Mouse (Mus musculus): ENCODE measurements around the gene Srrm4. TPM values are rescaled to one million over a fixed set of nuclear protein-coding genes. Genes with fewer than 3 reads are reported as not detected.

Srrm4 gene
- polyA plus RNA-seq, 1 experiment from 2014 or later = 0.33 TPM

- TF ChIP-seq CTCF (IDR thresholded peaks at IDR 0.05; ENCODE audit: low read depth) = no peak
- Histone ChIP-seq H3K9ac (ENCODE audit: low read depth, low read length) (no peak overlapping the region), H3K4me3 (replicated peaks; ENCODE audit: low read depth, low read length) (no peak overlapping the region), H3K4me1 (replicated peaks; ENCODE audit: insufficient read depth, low read length) (no peaks in the 10 kb centered on the region), H3K27me3 (ENCODE audit: insufficient read depth, low read length) (no peaks in the 10 kb centered on the region), H3K27ac (no peak overlapping the region), H3K4me2 (ENCODE audit: low read length) (no peak overlapping the region), H3K9me3 (replicated peaks; ENCODE audit: low read length) (no peaks in the 10 kb centered on the region), H3K36me3 (ENCODE audit: insufficient read depth, low read length) (no peaks in the 10 kb centered on the region)
- 29% methylated on average over 4 of the region's 4 CpGs for WGBS
- DNase-seq (ENCODE audit: low spot score) (peak; percentile 49), ATAC-seq (replicated peaks; ENCODE audit: low FRiP score, low read depth) (no peak)
These were observed 73.6 kb downstream of the Srrm4 start for GRCm38 (mm10) chr5:116518047-116518446.

GRCm38 (mm10) chr5:116512135-116512534 lies 79.5 kb downstream of the Srrm4 start:
- Histone ChIP-seq H3K4me1 (replicated peaks; ENCODE audit: insufficient read depth, low read length) (no peaks in the 10 kb centered on the region), H3K4me2 (ENCODE audit: low read length) (no peak overlapping the region), H3K9ac (ENCODE audit: low read depth, low read length) (no peak overlapping the region), H3K27me3 (ENCODE audit: insufficient read depth, low read length) (no peaks in the 10 kb centered on the region), H3K27ac (no peak overlapping the region), H3K4me3 (replicated peaks; ENCODE audit: low read depth, low read length) (no peak overlapping the region), H3K36me3 (ENCODE audit: insufficient read depth, low read length) (no peaks in the 10 kb centered on the region), H3K9me3 (replicated peaks; ENCODE audit: low read length) (no peaks in the 10 kb centered on the region)
- 66% methylated on average over 4 of the region's 4 CpGs for WGBS
- TF ChIP-seq CTCF (IDR thresholded peaks at IDR 0.05; ENCODE audit: low read depth) = no peak
- no peak for DNase-seq (ENCODE audit: low spot score)
- ATAC-seq (replicated peaks; ENCODE audit: low FRiP score, low read depth) = no peak

- WGBS = 76% methylated on average over 5 of the region's 5 CpGs
- H3K9ac ChIP-seq (ENCODE audit: low read depth, low read length) = no peak overlapping the region
- TF ChIP-seq CTCF (IDR thresholded peaks at IDR 0.05; ENCODE audit: low read depth) = no peak
- ATAC-seq (replicated peaks; ENCODE audit: low FRiP score, low read depth) = no peak
- no peaks in the 10 kb centered on the region for H3K9me3 ChIP-seq (replicated peaks; ENCODE audit: low read length)
- no peak overlapping the region for H3K27ac ChIP-seq
- no peaks in the 10 kb centered on the region for H3K27me3 ChIP-seq (ENCODE audit: insufficient read depth, low read length)
- no peaks in the 10 kb centered on the region for H3K4me1 ChIP-seq (replicated peaks; ENCODE audit: insufficient read depth, low read length)
- H3K4me2 ChIP-seq (ENCODE audit: low read length) = no peak overlapping the region
- DNase-seq (ENCODE audit: low spot score) = no peak
- no peaks in the 10 kb centered on the region for H3K36me3 ChIP-seq (ENCODE audit: insufficient read depth, low read length)
- no peak overlapping the region for H3K4me3 ChIP-seq (replicated peaks; ENCODE audit: low read depth, low read length)
These were observed 81.4 kb downstream of the Srrm4 start for GRCm38 (mm10) chr5:116510229-116510628.

GRCm38 (mm10) chr5:116501342-116501741 lies 90.3 kb downstream of the Srrm4 start:
- ATAC-seq (replicated peaks; ENCODE audit: low FRiP score, low read depth) = no peak
- Histone ChIP-seq H3K4me3 (replicated peaks; ENCODE audit: low read depth, low read length) (no peak overlapping the region), H3K36me3 (ENCODE audit: insufficient read depth, low read length) (no peaks in the 10 kb centered on the region), H3K4me2 (ENCODE audit: low read length) (no peak overlapping the region), H3K9me3 (replicated peaks; ENCODE audit: low read length) (no peaks in the 10 kb centered on the region), H3K9ac (ENCODE audit: low read depth, low read length) (no peak overlapping the region), H3K4me1 (replicated peaks; ENCODE audit: insufficient read depth, low read length) (no peaks in the 10 kb centered on the region), H3K27me3 (ENCODE audit: insufficient read depth, low read length) (no peaks in the 10 kb centered on the region), H3K27ac (no peak overlapping the region)
- DNase-seq (ENCODE audit: low spot score) = no peak
- no peak for TF ChIP-seq CTCF (IDR thresholded peaks at IDR 0.05; ENCODE audit: low read depth)
- WGBS = 33% methylated on average over 15 of the region's 15 CpGs

GRCm38 (mm10) chr5:116498880-116499640 lies 92.6 kb downstream of the Srrm4 start:
- ATAC-seq (replicated peaks; ENCODE audit: low FRiP score, low read depth) (no peak), DNase-seq (ENCODE audit: low spot score) (no peak)
- Histone ChIP-seq H3K9me3 (replicated peaks; ENCODE audit: low read length) (no peaks in the 10 kb centered on the region), H3K4me1 (replicated peaks; ENCODE audit: insufficient read depth, low read length) (no peaks in the 10 kb centered on the region), H3K27me3 (ENCODE audit: insufficient read depth, low read length) (no peaks in the 10 kb centered on the region), H3K27ac (no peak overlapping the region), H3K36me3 (ENCODE audit: insufficient read depth, low read length) (no peaks in the 10 kb centered on the region), H3K4me3 (replicated peaks; ENCODE audit: low read depth, low read length) (no peak overlapping the region), H3K4me2 (ENCODE audit: low read length) (no peak overlapping the region), H3K9ac (ENCODE audit: low read depth, low read length) (no peak overlapping the region)
- WGBS = 73% methylated on average over 19 of the region's 19 CpGs
- TF ChIP-seq CTCF (IDR thresholded peaks at IDR 0.05; ENCODE audit: low read depth) = no peak

- DNase-seq (ENCODE audit: low spot score) = no peak
- ATAC-seq (replicated peaks; ENCODE audit: low FRiP score, low read depth) = no peak
- TF ChIP-seq CTCF (IDR thresholded peaks at IDR 0.05; ENCODE audit: low read depth) = no peak
- Histone ChIP-seq H3K9me3 (replicated peaks; ENCODE audit: low read length) (no peaks in the 10 kb centered on the region), H3K4me3 (replicated peaks; ENCODE audit: low read depth, low read length) (no peak overlapping the region), H3K9ac (ENCODE audit: low read depth, low read length) (no peak overlapping the region), H3K4me1 (replicated peaks; ENCODE audit: insufficient read depth, low read length) (no peaks in the 10 kb centered on the region), H3K27me3 (ENCODE audit: insufficient read depth, low read length) (no peaks in the 10 kb centered on the region), H3K36me3 (ENCODE audit: insufficient read depth, low read length) (no peaks in the 10 kb centered on the region), H3K27ac (no peak overlapping the region), H3K4me2 (ENCODE audit: low read length) (no peak overlapping the region)
- WGBS = 77% methylated on average over 5 of the region's 5 CpGs
These were observed 93.8 kb downstream of the Srrm4 start for GRCm38 (mm10) chr5:116497866-116498265.

All from kidney, postnatal 0 days (tissue).